Mouse (Mus musculus): Measurements from ENCODE around the gene Mrvi1. TPM values are rescaled to one million over a fixed set of nuclear protein-coding genes. Genes with fewer than 3 reads are reported as not detected.
A peak's percentile ranks its signal among the peaks of the same experiment; 100 is the strongest.

Gene Mrvi1
- polyA plus RNA-seq, 1 experiment from 2014 or later: 23.1 TPM

GRCm38 (mm10) chr7:110860129-110860528 lies 122.1 kb downstream of the Mrvi1 start:
- Histone ChIP-seq H3K27ac (ENCODE audit: low read length) (peak overlapping the region; percentile 78), H3K4me1 (ENCODE audit: control insufficient read depth, insufficient read depth, low read length) (peaks cover 23% of the 10 kb centered on the region), H3K4me2 (ENCODE audit: low read depth, low read length) (peak overlapping the region; percentile 6; the same call in 1 of the 2 replicates), H3K9me3 (replicated peaks; ENCODE audit: control insufficient read depth, low read length) (no peaks in the 10 kb centered on the region), H3K36me3 (ENCODE audit: control insufficient read depth, insufficient read depth, low read length) (no peaks in the 10 kb centered on the region), H3K27me3 (ENCODE audit: control insufficient read depth, insufficient read depth, low read length) (no peaks in the 10 kb centered on the region), H3K4me3 (replicated peaks; ENCODE audit: low read length) (no peak overlapping the region), H3K9ac (ENCODE audit: low read length) (no peak overlapping the region)
- 25% methylated on average over 5 of the region's 5 CpGs for WGBS
- ATAC-seq (ENCODE audit: insufficient read depth, low FRiP score): peak; percentile 59; the same call in 1 of the 2 replicates

- ATAC-seq (ENCODE audit: insufficient read depth, low FRiP score): no peak
- 65% methylated on average over 1 of the region's 1 CpGs for WGBS
- H3K27ac ChIP-seq (ENCODE audit: low read length): no peak overlapping the region
- no peak overlapping the region for H3K4me3 ChIP-seq (replicated peaks; ENCODE audit: low read length)
- H3K4me1 ChIP-seq (ENCODE audit: control insufficient read depth, insufficient read depth, low read length): peaks cover 41% of the 10 kb centered on the region
- no peaks in the 10 kb centered on the region for H3K27me3 ChIP-seq (ENCODE audit: control insufficient read depth, insufficient read depth, low read length)
- H3K9ac ChIP-seq (ENCODE audit: low read length): no peak overlapping the region
- no peaks in the 10 kb centered on the region for H3K9me3 ChIP-seq (replicated peaks; ENCODE audit: control insufficient read depth, low read length)
- no peaks in the 10 kb centered on the region for H3K36me3 ChIP-seq (ENCODE audit: control insufficient read depth, insufficient read depth, low read length)
- no peak overlapping the region for H3K4me2 ChIP-seq (ENCODE audit: low read depth, low read length)
Observed at GRCm38 (mm10) chr7:110855604-110856003, 126.7 kb downstream of the Mrvi1 start.

GRCm38 (mm10) chr7:110854927-110855546 lies 127.2 kb downstream of the Mrvi1 start:
- Histone ChIP-seq H3K4me2 (ENCODE audit: low read depth, low read length) (no peak overlapping the region), H3K36me3 (ENCODE audit: control insufficient read depth, insufficient read depth, low read length) (no peaks in the 10 kb centered on the region), H3K27ac (ENCODE audit: low read length) (no peak overlapping the region), H3K4me3 (replicated peaks; ENCODE audit: low read length) (no peak overlapping the region), H3K9me3 (replicated peaks; ENCODE audit: control insufficient read depth, low read length) (no peaks in the 10 kb centered on the region), H3K4me1 (ENCODE audit: control insufficient read depth, insufficient read depth, low read length) (peaks cover 37% of the 10 kb centered on the region), H3K9ac (ENCODE audit: low read length) (no peak overlapping the region), H3K27me3 (ENCODE audit: control insufficient read depth, insufficient read depth, low read length) (no peaks in the 10 kb centered on the region)
- no peak for ATAC-seq (ENCODE audit: insufficient read depth, low FRiP score)
- 61% methylated on average over 8 of the region's 8 CpGs for WGBS

- H3K36me3 ChIP-seq (ENCODE audit: control insufficient read depth, insufficient read depth, low read length): no peaks in the 10 kb centered on the region
- H3K9ac ChIP-seq (ENCODE audit: low read length): no peak overlapping the region
- no peak overlapping the region for H3K4me3 ChIP-seq (replicated peaks; ENCODE audit: low read length)
- H3K4me1 ChIP-seq (ENCODE audit: control insufficient read depth, insufficient read depth, low read length): peaks cover 33% of the 10 kb centered on the region
- H3K27ac ChIP-seq (ENCODE audit: low read length): no peak overlapping the region
- no peak overlapping the region for H3K4me2 ChIP-seq (ENCODE audit: low read depth, low read length)
- no peaks in the 10 kb centered on the region for H3K27me3 ChIP-seq (ENCODE audit: control insufficient read depth, insufficient read depth, low read length)
- no peak for ATAC-seq (ENCODE audit: insufficient read depth, low FRiP score)
- H3K9me3 ChIP-seq (replicated peaks; ENCODE audit: control insufficient read depth, low read length): no peaks in the 10 kb centered on the region
- 47% methylated on average over 3 of the region's 3 CpGs for WGBS
Observed at GRCm38 (mm10) chr7:110854519-110854918, 127.7 kb downstream of the Mrvi1 start.

GRCm38 (mm10) chr7:110853611-110854010 lies 128.7 kb downstream of the Mrvi1 start:
- Histone ChIP-seq H3K4me2 (ENCODE audit: low read depth, low read length) (no peak overlapping the region), H3K4me3 (replicated peaks; ENCODE audit: low read length) (no peak overlapping the region), H3K27ac (ENCODE audit: low read length) (no peak overlapping the region), H3K9ac (ENCODE audit: low read length) (no peak overlapping the region), H3K4me1 (ENCODE audit: control insufficient read depth, insufficient read depth, low read length) (peaks cover 27% of the 10 kb centered on the region), H3K36me3 (ENCODE audit: control insufficient read depth, insufficient read depth, low read length) (no peaks in the 10 kb centered on the region), H3K27me3 (ENCODE audit: control insufficient read depth, insufficient read depth, low read length) (no peaks in the 10 kb centered on the region), H3K9me3 (replicated peaks; ENCODE audit: control insufficient read depth, low read length) (no peaks in the 10 kb centered on the region)
- 39% methylated on average over 10 of the region's 10 CpGs for WGBS
- ATAC-seq (ENCODE audit: insufficient read depth, low FRiP score): no peak

- Histone ChIP-seq H3K9ac (ENCODE audit: low read length) (0 out of 2 replicates have a peak overlapping the region, but pooled peaks have one; percentile 1), H3K4me1 (ENCODE audit: control insufficient read depth, insufficient read depth, low read length) (peaks cover 27% of the 10 kb centered on the region), H3K27ac (ENCODE audit: low read length) (peak overlapping the region; percentile 93), H3K36me3 (ENCODE audit: control insufficient read depth, insufficient read depth, low read length) (no peaks in the 10 kb centered on the region), H3K9me3 (replicated peaks; ENCODE audit: control insufficient read depth, low read length) (no peaks in the 10 kb centered on the region), H3K4me2 (ENCODE audit: low read depth, low read length) (no peak overlapping the region), H3K27me3 (ENCODE audit: control insufficient read depth, insufficient read depth, low read length) (no peaks in the 10 kb centered on the region), H3K4me3 (replicated peaks; ENCODE audit: low read length) (no peak overlapping the region)
- ATAC-seq (ENCODE audit: insufficient read depth, low FRiP score): peak; percentile 83
- WGBS: 60% methylated on average over 7 of the region's 7 CpGs
Observed at GRCm38 (mm10) chr7:110851541-110852203, 130.6 kb downstream of the Mrvi1 start.

- H3K9me3 ChIP-seq (replicated peaks; ENCODE audit: control insufficient read depth, low read length): no peaks in the 10 kb centered on the region
- ATAC-seq (ENCODE audit: insufficient read depth, low FRiP score): no peak
- H3K4me3 ChIP-seq (replicated peaks; ENCODE audit: low read length): no peak overlapping the region
- no peak overlapping the region for H3K9ac ChIP-seq (ENCODE audit: low read length)
- 88% methylated on average over 1 of the region's 1 CpGs for WGBS
- H3K36me3 ChIP-seq (ENCODE audit: control insufficient read depth, insufficient read depth, low read length): no peaks in the 10 kb centered on the region
- no peaks in the 10 kb centered on the region for H3K27me3 ChIP-seq (ENCODE audit: control insufficient read depth, insufficient read depth, low read length)
- no peak overlapping the region for H3K4me2 ChIP-seq (ENCODE audit: low read depth, low read length)
- no peak overlapping the region for H3K27ac ChIP-seq (ENCODE audit: low read length)
- peaks cover 10% of the 10 kb centered on the region; the same call in 1 of the 2 replicates for H3K4me1 ChIP-seq (ENCODE audit: control insufficient read depth, insufficient read depth, low read length)
Observed at GRCm38 (mm10) chr7:110848371-110848770, 133.9 kb downstream of the Mrvi1 start.

- Histone ChIP-seq H3K4me3 (replicated peaks; ENCODE audit: low read length) (no peak overlapping the region), H3K27ac (ENCODE audit: low read length) (no peak overlapping the region), H3K36me3 (ENCODE audit: control insufficient read depth, insufficient read depth, low read length) (no peaks in the 10 kb centered on the region), H3K4me2 (ENCODE audit: low read depth, low read length) (no peak overlapping the region), H3K27me3 (ENCODE audit: control insufficient read depth, insufficient read depth, low read length) (no peaks in the 10 kb centered on the region), H3K9me3 (replicated peaks; ENCODE audit: control insufficient read depth, low read length) (no peaks in the 10 kb centered on the region), H3K4me1 (ENCODE audit: control insufficient read depth, insufficient read depth, low read length) (0 out of 2 replicates have a peak, but pooled peaks cover 12% of the 10 kb centered on the region), H3K9ac (ENCODE audit: low read length) (no peak overlapping the region)
- WGBS: 64% methylated on average over 2 of the region's 2 CpGs
- no peak for ATAC-seq (ENCODE audit: insufficient read depth, low FRiP score)
Observed at GRCm38 (mm10) chr7:110847321-110847720, 134.9 kb downstream of the Mrvi1 start.
